Mouse (Mus musculus): ENCODE measurements around the gene Polrmt. TPM values are rescaled to one million over a fixed set of nuclear protein-coding genes. Genes with fewer than 3 reads are reported as not detected.
"Not testable (repeated sequence)": the region's sequence is repeated elsewhere in the genome, so short reads cannot be mapped to it uniquely, and the experiment has no call there.

Gene Polrmt
- polyA plus RNA-seq, 1 experiment from 2014 or later = 11.7 TPM

DNA sequence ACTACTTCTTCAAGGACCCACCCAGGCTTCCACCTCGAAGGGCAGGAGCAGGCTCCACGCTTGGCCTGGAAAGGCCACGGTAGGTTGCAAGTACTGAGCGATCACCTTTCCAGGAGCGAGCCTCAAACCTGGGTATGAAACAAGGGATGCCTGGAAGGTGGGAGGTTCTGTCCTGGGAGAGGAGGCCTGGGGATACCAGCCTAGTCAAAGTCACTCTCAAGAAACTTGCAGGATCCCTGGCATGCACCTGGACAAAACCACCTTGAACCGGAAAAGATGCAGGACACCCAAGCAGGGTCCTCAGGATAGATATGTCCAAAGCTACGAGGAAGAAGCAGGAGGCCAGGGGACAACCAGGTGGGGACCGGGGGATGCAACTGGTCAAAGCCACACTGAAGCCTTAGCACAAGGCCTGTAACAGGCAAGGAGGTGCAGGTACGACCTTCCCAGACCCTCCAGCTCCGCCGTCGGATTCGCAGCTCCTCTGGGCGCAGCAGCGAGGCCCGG lies 19.7 kb upstream of the Polrmt start:
- WGBS (ENCODE audit: missing documents) = 9% methylated on average over 16 of the region's 16 CpGs
- H3K4me3 ChIP-seq (ENCODE audit: inconsistent target) = peak overlapping the region; percentile 64
- peaks cover 6% of the 10 kb centered on the region; the same call in 1 of the 2 replicates for H3K36me3 ChIP-seq (ENCODE audit: inconsistent target)
- H3K79me2 ChIP-seq (ENCODE audit: inconsistent target) = peaks cover 43% of the 10 kb centered on the region
- no peak overlapping the region for H3K27ac ChIP-seq

DNA sequence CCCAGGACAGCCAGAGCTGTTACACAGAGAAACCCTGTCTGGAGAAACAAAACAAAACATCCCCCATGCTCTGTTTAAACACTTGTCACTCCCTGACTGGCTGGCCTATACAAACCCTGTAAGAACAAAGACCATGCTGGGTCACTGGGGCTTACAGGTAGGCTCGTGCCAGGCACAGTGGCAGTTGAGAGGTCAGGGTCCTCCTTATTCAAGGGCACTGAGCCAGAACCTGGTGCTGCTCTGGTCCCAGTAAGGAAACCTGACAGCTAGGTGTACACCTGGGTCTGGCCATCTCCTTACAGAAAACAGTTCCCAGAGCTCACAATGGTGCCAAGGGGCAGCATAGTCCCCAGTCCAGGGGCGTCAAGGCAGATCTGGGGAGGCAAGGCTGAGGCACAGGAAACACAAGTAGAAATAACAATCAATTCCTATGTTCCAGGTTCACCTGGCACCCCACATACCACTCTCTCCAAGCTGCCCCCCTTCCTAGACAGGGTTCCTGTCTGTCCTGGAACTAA lies 18.9 kb upstream of the Polrmt start:
- peak overlapping the region; percentile 64; the same call in 1 of the 2 replicates for H3K4me3 ChIP-seq (ENCODE audit: inconsistent target)
- H3K36me3 ChIP-seq (ENCODE audit: inconsistent target) = peaks cover 13% of the 10 kb centered on the region; the same call in 1 of the 2 replicates
- no peak overlapping the region for H3K27ac ChIP-seq
- WGBS (ENCODE audit: missing documents) = 72% methylated on average over 2 of the region's 2 CpGs
- peaks cover 43% of the 10 kb centered on the region for H3K79me2 ChIP-seq (ENCODE audit: inconsistent target)

DNA sequence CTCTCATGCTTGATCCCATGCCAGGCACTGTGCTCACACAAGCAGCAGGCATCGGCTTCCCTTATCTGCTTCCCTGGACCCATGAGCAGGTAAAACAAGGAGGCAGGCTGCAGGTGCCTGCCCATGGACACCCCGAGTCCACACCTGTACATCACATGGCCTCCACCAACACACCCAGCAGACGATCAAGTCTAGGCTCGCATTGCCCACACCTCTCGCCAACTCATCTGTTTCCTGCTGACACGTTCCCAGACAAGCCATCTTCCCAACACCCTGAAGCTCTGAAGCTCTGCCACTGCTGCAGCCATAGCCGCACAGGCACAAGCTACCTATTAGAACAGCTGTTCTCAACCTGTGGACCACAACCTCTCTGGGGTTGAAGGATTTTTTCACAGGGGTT lies 17.9 kb upstream of the Polrmt start:
- no peak overlapping the region for H3K27ac ChIP-seq
- peaks cover 20% of the 10 kb centered on the region; the same call in 1 of the 2 replicates for H3K36me3 ChIP-seq (ENCODE audit: inconsistent target)
- H3K79me2 ChIP-seq (ENCODE audit: inconsistent target) = peaks cover 43% of the 10 kb centered on the region
- no peak overlapping the region for H3K4me3 ChIP-seq (ENCODE audit: inconsistent target)
- 72% methylated on average over 7 of the region's 7 CpGs for WGBS (ENCODE audit: missing documents)

- H3K79me2 ChIP-seq (ENCODE audit: inconsistent target) = peaks cover 43% of the 10 kb centered on the region
- WGBS (ENCODE audit: missing documents) = 88% methylated on average over 3 of the region's 3 CpGs
- peaks cover 21% of the 10 kb centered on the region; the same call in 1 of the 2 replicates for H3K36me3 ChIP-seq (ENCODE audit: inconsistent target)
- H3K27ac ChIP-seq = no peak overlapping the region
- H3K4me3 ChIP-seq (ENCODE audit: inconsistent target) = no peak overlapping the region
These were observed 16.5 kb upstream of the Polrmt start for GRCm38 (mm10) chr10:79762875-79763274.

- Histone ChIP-seq H3K79me2 (ENCODE audit: inconsistent target) (peaks cover 36% of the 10 kb centered on the region), H3K27ac (no peak overlapping the region), H3K4me3 (ENCODE audit: inconsistent target) (no peak overlapping the region), H3K36me3 (ENCODE audit: inconsistent target) (peaks cover 25% of the 10 kb centered on the region; the same call in 1 of the 2 replicates)
- whole genome bisulfite sequencing (ENCODE audit: missing documents) = 90% methylated on average over 11 of the region's 11 CpGs
These were observed 14.3 kb upstream of the Polrmt start for GRCm38 (mm10) chr10:79760603-79761143.

GRCm38 (mm10) chr10:79759675-79760074 lies 13.3 kb upstream of the Polrmt start:
- H3K27ac ChIP-seq; H3K4me3 ChIP-seq (ENCODE audit: inconsistent target): not testable (repeated sequence)
- peaks cover 25% of the 10 kb centered on the region; the same call in 1 of the 2 replicates for H3K36me3 ChIP-seq (ENCODE audit: inconsistent target)
- 100% methylated on average over 1 of the region's 1 CpGs for whole genome bisulfite sequencing (ENCODE audit: missing documents)
- H3K79me2 ChIP-seq (ENCODE audit: inconsistent target) = peaks cover 26% of the 10 kb centered on the region

DNA sequence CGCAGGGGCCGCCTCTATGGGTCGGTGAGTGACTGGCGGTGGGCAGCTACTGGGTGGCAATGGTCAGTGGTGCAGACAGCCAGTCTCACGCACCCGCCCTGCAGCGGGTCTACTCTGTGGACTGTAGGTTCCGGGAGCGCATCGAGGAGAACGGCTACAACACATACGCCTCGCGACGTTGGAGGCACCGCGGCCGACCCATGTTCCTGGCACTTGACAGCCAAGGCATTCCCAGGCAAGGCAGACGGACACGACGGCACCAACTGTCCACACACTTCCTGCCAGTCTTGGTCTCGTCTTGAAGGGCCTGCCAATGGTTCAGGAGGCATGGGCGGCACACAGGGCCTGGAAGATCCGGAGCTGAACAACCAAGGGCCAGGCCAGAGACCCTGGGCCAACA lies 10.3 kb upstream of the Polrmt start:
- Histone ChIP-seq H3K27ac (no peak overlapping the region), H3K79me2 (ENCODE audit: inconsistent target) (no peaks in the 10 kb centered on the region), H3K36me3 (ENCODE audit: inconsistent target) (peaks cover 23% of the 10 kb centered on the region; the same call in 1 of the 2 replicates), H3K4me3 (ENCODE audit: inconsistent target) (no peak overlapping the region)
- 94% methylated on average over 24 of the region's 24 CpGs for WGBS (ENCODE audit: missing documents)

DNA sequence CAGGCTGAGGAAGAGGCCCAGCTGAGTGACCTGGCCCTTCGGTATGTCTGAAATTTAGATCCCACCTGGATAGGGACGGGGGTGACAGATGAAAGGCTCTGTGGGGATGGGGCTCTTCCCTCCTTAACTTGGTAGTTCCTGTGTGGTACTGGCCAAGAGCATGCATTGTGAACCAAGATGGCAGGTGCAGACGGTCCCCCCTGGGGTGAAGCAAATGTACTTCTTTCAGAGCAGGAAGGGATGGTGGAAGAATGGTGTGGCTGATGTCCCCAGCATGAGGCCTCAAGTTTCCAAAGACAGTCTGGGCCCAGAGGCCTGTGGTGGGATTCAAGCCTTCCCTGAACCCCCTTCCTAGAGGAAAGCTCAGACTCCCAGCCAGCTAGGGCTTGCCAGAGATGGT lies 9.5 kb upstream of the Polrmt start:
- WGBS (ENCODE audit: missing documents) = 95% methylated on average over 3 of the region's 3 CpGs
- H3K36me3 ChIP-seq (ENCODE audit: inconsistent target) = peaks cover 17% of the 10 kb centered on the region; the same call in 1 of the 2 replicates
- H3K27ac ChIP-seq = no peak overlapping the region
- H3K79me2 ChIP-seq (ENCODE audit: inconsistent target) = no peaks in the 10 kb centered on the region
- H3K4me3 ChIP-seq (ENCODE audit: inconsistent target) = no peak overlapping the region

GRCm38 (mm10) chr10:79754856-79755516 lies 8.6 kb upstream of the Polrmt start, which contains the start of gene Fgf22:
Gene Fgf22 (plus strand): TSS chr10:79755076.
- Histone ChIP-seq H3K79me2 (ENCODE audit: inconsistent target) (no peaks in the 10 kb centered on the region), H3K36me3 (ENCODE audit: inconsistent target) (peaks cover 8% of the 10 kb centered on the region; the same call in 1 of the 2 replicates), H3K27ac (no peak within 1 kb of the TSS), H3K4me3 (ENCODE audit: inconsistent target) (no peak within 1 kb of the TSS)
- 13% methylated on average over 36 of the region's 36 CpGs for WGBS (ENCODE audit: missing documents)

DNA sequence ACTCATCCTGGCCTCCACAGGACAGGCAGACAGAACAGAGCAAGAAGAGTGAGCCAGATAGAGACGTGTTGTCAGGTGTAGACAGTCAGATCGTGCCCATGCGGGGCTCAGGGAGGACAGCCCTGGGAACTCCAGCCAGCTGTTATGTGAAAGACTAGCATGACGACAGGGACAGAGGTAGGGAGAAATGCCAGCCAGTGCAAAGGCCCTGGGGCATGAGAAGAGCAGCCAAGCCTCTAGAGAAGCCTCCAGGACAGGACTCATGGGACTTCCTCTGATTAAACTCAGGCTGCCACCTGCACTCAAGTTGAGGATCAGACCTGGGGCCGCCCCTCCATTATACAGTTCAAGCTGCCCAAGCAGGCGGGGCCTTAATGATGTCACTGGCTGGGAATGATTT lies 2.1 kb upstream of the Polrmt start:
- peaks cover 8% of the 10 kb centered on the region; the same call in 1 of the 2 replicates for H3K36me3 ChIP-seq (ENCODE audit: inconsistent target)
- peaks cover 7% of the 10 kb centered on the region; the same call in 1 of the 2 replicates for H3K79me2 ChIP-seq (ENCODE audit: inconsistent target)
- no peak overlapping the region for H3K27ac ChIP-seq
- H3K4me3 ChIP-seq (ENCODE audit: inconsistent target) = no peak overlapping the region
- 95% methylated on average over 5 of the region's 6 CpGs for WGBS (ENCODE audit: missing documents)

- 24% methylated on average over 6 of the region's 6 CpGs for WGBS (ENCODE audit: missing documents)
- Histone ChIP-seq H3K79me2 (ENCODE audit: inconsistent target) (peaks cover 7% of the 10 kb centered on the region; the same call in 1 of the 2 replicates), H3K27ac (peak overlapping the region; percentile 22; the same call in 1 of the 2 replicates), H3K4me3 (ENCODE audit: inconsistent target) (no peak overlapping the region; the same call in 1 of the 2 replicates), H3K36me3 (ENCODE audit: inconsistent target) (peaks cover 13% of the 10 kb centered on the region; the same call in 1 of the 2 replicates)
These were observed 382 bp upstream of the Polrmt start for GRCm38 (mm10) chr10:79746774-79747151.

DNA sequence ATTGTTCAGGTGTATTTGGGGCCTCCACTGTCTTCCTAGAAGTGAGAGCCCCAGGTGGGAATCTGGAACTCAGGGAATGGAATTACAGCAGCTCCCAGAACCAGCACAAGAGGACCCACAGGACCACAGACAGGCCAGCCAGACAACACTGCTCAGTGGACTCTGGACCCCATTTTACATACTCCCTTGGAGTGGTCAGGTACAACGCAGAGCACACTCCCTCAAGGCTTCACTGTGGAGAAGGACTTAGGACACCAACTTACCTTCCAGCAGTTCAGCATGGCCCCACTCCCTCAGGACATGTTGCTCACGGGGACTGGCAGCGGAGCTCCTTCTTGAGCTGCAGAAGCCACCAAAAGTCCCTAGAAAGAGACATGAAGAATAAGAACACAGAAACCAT lies 970 bp downstream of the Polrmt start:
- H3K27ac ChIP-seq = no peak overlapping the region
- peak overlapping the region; percentile 71; the same call in 1 of the 2 replicates for H3K4me3 ChIP-seq (ENCODE audit: inconsistent target)
- peaks cover 27% of the 10 kb centered on the region; the same call in 1 of the 2 replicates for H3K36me3 ChIP-seq (ENCODE audit: inconsistent target)
- peaks cover 7% of the 10 kb centered on the region; the same call in 1 of the 2 replicates for H3K79me2 ChIP-seq (ENCODE audit: inconsistent target)
- 89% methylated on average over 3 of the region's 3 CpGs for WGBS (ENCODE audit: missing documents)

DNA sequence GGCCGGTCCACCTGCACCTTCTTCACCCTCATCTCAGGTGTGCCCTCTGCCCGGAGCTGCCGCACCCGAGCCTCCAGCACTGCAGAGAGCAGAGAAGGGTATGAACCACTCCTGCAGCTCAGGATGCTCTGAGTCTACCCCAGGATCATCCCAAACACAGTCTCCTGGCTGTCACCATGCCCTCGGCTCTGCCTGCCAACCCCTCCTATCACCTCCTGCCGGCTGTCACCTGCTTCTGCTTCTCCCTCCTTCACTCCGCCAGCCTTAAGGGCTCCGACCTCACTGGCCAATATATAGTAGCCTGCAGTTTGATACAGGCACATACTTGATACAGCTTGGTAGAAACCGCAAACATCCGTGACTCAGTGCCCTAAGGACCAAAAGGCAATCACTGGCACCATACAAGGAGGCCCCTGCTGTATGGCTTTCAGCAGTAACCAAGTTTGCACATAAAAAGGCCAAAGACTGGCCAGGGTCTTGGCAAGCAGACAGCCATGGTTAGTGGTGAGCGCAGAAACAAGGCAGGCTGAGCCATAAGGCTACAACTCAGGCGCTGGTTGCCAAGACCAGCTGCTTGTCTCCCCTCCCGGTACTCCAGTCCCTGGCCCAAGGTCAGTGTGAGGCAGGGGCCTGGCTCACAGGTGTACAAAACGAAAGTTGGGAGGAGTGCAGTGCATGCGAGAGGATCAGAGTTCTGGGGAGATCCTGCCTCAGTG lies 2.6 kb downstream of the Polrmt start:
- Histone ChIP-seq H3K79me2 (ENCODE audit: inconsistent target) (peaks cover 7% of the 10 kb centered on the region; the same call in 1 of the 2 replicates), H3K36me3 (ENCODE audit: inconsistent target) (peaks cover 33% of the 10 kb centered on the region; the same call in 1 of the 2 replicates), H3K27ac (no peak overlapping the region), H3K4me3 (ENCODE audit: inconsistent target) (no peak overlapping the region)
- WGBS (ENCODE audit: missing documents) = 94% methylated on average over 15 of the region's 15 CpGs

- Histone ChIP-seq H3K27ac (no peak overlapping the region), H3K79me2 (ENCODE audit: inconsistent target) (peaks cover 7% of the 10 kb centered on the region; the same call in 1 of the 2 replicates), H3K36me3 (ENCODE audit: inconsistent target) (peaks cover 37% of the 10 kb centered on the region; the same call in 1 of the 2 replicates), H3K4me3 (ENCODE audit: inconsistent target) (no peak overlapping the region)
- WGBS (ENCODE audit: missing documents) = 91% methylated on average over 11 of the region's 11 CpGs
These were observed 3.2 kb downstream of the Polrmt start for GRCm38 (mm10) chr10:79743161-79743560.

Data from macrophage (primary cell).